Mouse (Mus musculus): ENCODE measurements around the gene Iqcf3.

DNA sequence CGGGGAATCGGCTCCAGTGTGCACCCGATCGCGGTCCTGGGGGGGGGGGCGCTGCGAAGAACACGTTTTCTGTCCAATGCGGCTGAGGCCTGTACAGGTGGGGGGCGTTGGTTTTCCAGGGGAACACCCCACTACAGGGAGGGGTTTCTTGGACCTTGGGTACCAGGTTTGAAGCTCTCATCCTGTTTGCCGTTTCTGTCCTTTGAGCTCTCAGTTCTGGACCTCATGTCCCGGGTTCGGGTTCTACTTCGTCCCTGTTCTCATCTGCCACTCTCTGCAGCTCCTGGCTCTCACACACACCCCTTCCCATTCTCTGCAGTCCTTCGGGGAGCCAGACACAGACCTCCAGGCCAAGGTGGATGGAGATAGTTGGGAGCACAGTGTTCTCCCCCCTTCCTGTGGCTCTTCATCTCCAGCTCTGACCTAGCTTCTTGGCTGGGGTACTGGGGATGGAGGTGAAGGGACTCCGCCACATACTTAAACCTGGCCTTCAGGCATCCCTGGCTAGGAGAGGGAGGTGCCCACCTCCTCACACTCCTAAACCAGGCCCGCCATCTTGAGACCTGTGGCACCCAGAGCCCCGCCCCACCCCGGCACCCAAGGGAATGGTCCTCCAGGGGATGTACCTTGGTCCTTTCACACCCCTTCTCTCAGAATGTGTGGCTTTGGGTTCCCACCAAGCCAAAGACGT, 107.2 kb downstream of the Iqcf3 start:
- TF ChIP-seq CTCF (IDR thresholded peaks at IDR 0.05; ENCODE audit: control insufficient read depth, insufficient read depth, insufficient read length) (no peak), USF1 (IDR thresholded peaks at IDR 0.05; ENCODE audit: low read depth) (no peak), MYOG (IDR thresholded peaks at IDR 0.05; ENCODE audit: control insufficient read depth, extremely low read depth, insufficient read length) (no peak)

Data from C2C12 (cell line).